Mouse (Mus musculus) embryonic facial prominence, embryonic 10.5 days (tissue): Measurements from ENCODE around the gene Maob. TPM values are rescaled to one million over a fixed set of nuclear protein-coding genes. Genes with fewer than 3 reads are reported as not detected.

ENCODE experiments used
- DNase-seq: peaks from one replicate; pipeline ENCODE4 v3.0.0-alpha.2; 2017; ENCODE audit warnings: low spot score
- H3K27ac ChIP-seq: fragments of 300-500 bp; sonication (generic); replicated peaks from 2 replicates; pipeline ENCODE4 v1.5.1; 2016; ENCODE audit warnings: mild to moderate bottlenecking
- H3K27me3 ChIP-seq: fragments of 300-500 bp; sonication (generic); replicated peaks from 2 replicates; pipeline ENCODE4 v1.6.1; 2016; ENCODE audit warnings: low read depth, mild to moderate bottlenecking; ENCODE audit not compliant: poor library complexity, severe bottlenecking
- H3K36me3 ChIP-seq: fragments of 300-500 bp; sonication (generic); replicated peaks from 2 replicates; pipeline ENCODE4 v1.6.1; 2016; ENCODE audit warnings: mild to moderate bottlenecking, moderate library complexity
- H3K4me1 ChIP-seq: fragments of 300-500 bp; sonication (generic); 2 replicates; pipeline ENCODE4 v1.6.1; 2016
- H3K4me3 ChIP-seq: fragments of 300-500 bp; sonication (generic); 2 replicates; pipeline ENCODE4 v1.5.1; 2016; ENCODE audit warnings: mild to moderate bottlenecking, moderate library complexity
- H3K9me3 ChIP-seq: fragments of 300-500 bp; sonication (generic); 2 replicates; pipeline ENCODE4 v1.6.1; 2016; ENCODE audit warnings: mild to moderate bottlenecking
- WGBS: fragments of 180-500 bp; shearing (Covaris S2); methylation state at CpG from one replicate; pipeline ENCODE4 v1.1.7; 2016; 5-methylcytosine and 5-hydroxymethylcytosine counted together
- polyA plus RNA-seq: library from polyadenylated mRNA; unstranded; fragments of >200 nt; fragmentation: Nextera tagmentation; extraction: Ambion mirVana; gene quantifications from 2 replicates; pipeline ENCODE4 v1.2.1, GENCODE M21; 2016

Gene Maob
- 7.2 and 10.0 TPM in 2 replicates for polyA plus RNA-seq

- 17% methylated on average over 18 of the region's 18 CpGs for WGBS
- peak; percentile 49 for DNase-seq
- Histone ChIP-seq H3K27me3 (no peaks in the 10 kb centered on the region), H3K4me1 (no peaks in the 10 kb centered on the region), H3K27ac (peak within 1 kb of the TSS; percentile 30; the same call in 1 of the 2 replicates), H3K4me3 (peak within 1 kb of the TSS; percentile 49), H3K36me3 (no peaks in the 10 kb centered on the region), H3K9me3 (no peaks in the 10 kb centered on the region)
Observed at GRCm38 (mm10) chrX:16817261-16817769, at the start of gene Maob. Gene Maob (minus strand): TSS chrX:16817366.

- H3K4me1 ChIP-seq: no peaks in the 10 kb centered on the region
Observed at GRCm38 (mm10) chrX:16860244-16860643, 43.1 kb upstream of the Maob start.

DNA sequence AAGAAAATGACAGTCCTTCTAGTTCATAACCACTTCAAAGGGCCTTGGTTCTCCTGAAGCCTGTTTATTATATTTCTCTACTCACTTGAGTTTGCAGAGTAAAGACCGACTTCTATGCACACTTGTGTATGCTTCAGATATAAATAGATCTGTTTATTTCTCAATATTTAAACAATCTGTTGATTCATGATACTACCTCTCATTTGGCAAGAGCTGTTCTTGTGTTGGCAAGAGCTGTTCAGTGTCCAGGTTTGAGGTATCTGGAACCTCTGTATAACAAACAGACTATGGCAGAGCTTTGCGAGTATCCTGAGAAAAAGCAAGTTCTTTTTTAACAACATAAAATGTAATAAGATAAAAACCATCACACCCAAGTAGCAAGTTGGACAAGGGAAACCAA, 28.9 kb upstream of the Maob start:
- 94% methylated on average over 2 of the region's 2 CpGs for WGBS
- no peak overlapping the region for H3K27ac ChIP-seq

More at GRCm38 (mm10) chrX:16860244-16860643, 43.1 kb upstream of the Maob start:
- no peak for DNase-seq
- no peaks in the 10 kb centered on the region for H3K9me3 ChIP-seq
- H3K4me3 ChIP-seq: no peak overlapping the region
- H3K27ac ChIP-seq: no peak overlapping the region
- no peaks in the 10 kb centered on the region for H3K36me3 ChIP-seq
- no peaks in the 10 kb centered on the region for H3K27me3 ChIP-seq

DNA sequence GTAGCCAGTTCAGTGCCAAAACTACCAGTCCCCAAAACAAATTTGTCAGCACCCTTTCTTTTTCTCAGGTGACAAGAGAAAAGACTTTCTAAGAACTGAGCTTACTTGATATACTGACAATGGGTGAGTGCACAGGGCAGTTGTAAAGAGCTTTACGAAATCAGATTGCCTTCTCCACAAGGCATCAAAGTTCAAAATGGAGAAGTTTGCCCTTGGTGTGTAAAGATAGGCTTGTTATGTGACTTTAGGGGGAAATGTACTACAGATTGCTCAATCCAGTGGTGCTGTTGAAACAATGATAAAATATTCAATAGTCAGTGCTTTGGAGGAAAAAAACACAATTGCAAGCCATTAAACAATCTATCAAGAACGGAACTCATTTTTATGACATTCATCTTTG, 24.3 kb upstream of the Maob start:
- Histone ChIP-seq H3K27me3 (no peaks in the 10 kb centered on the region), H3K4me1 (no peaks in the 10 kb centered on the region), H3K36me3 (no peaks in the 10 kb centered on the region), H3K9me3 (no peaks in the 10 kb centered on the region), H3K27ac (no peak overlapping the region), H3K4me3 (no peak overlapping the region)
- DNase-seq: no peak
- 87% methylated on average over 2 of the region's 2 CpGs for WGBS

More for the DNA sequence above, 28.9 kb upstream of the Maob start:
- Histone ChIP-seq H3K9me3 (no peaks in the 10 kb centered on the region), H3K4me1 (no peaks in the 10 kb centered on the region), H3K36me3 (no peaks in the 10 kb centered on the region), H3K27me3 (no peaks in the 10 kb centered on the region), H3K4me3 (no peak overlapping the region)
- no peak for DNase-seq

DNA sequence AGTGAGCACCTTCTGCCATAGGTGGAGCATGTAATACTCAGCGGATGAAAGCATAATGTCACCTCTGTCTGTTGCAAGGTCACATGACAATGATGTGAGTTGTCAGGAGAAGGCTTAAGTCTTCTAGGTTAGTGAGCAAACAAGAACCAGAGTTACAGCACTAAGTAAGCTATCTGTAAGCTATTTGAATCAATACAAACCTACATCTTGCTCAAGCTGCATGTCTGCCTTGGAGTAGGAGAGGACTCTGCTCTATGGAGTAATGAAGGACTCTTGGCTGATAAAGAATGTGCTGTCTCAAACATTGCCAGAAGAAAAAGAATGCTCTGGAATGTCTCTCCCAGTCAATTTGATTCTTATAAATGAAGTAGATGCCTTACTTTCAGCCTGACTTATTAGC, 20.1 kb upstream of the Maob start:
- WGBS: 84% methylated on average over 1 of the region's 1 CpGs
- Histone ChIP-seq H3K27ac (no peak overlapping the region), H3K27me3 (no peaks in the 10 kb centered on the region), H3K4me3 (no peak overlapping the region), H3K4me1 (no peaks in the 10 kb centered on the region), H3K9me3 (no peaks in the 10 kb centered on the region), H3K36me3 (no peaks in the 10 kb centered on the region)
- no peak for DNase-seq

- no peak for DNase-seq
- H3K4me1 ChIP-seq: no peaks in the 10 kb centered on the region
- H3K9me3 ChIP-seq: no peaks in the 10 kb centered on the region
- no peaks in the 10 kb centered on the region for H3K27me3 ChIP-seq
- no peak overlapping the region for H3K27ac ChIP-seq
- H3K4me3 ChIP-seq: no peak overlapping the region
- H3K36me3 ChIP-seq: no peaks in the 10 kb centered on the region
Observed at GRCm38 (mm10) chrX:16836488-16837082, 19.4 kb upstream of the Maob start.

- 88% methylated on average over 1 of the region's 1 CpGs for WGBS
- Histone ChIP-seq H3K36me3 (no peaks in the 10 kb centered on the region), H3K9me3 (no peaks in the 10 kb centered on the region), H3K27ac (no peak overlapping the region), H3K27me3 (no peaks in the 10 kb centered on the region), H3K4me3 (no peak overlapping the region), H3K4me1 (no peaks in the 10 kb centered on the region)
- no peak for DNase-seq
Observed at GRCm38 (mm10) chrX:16826028-16826427, 8.9 kb upstream of the Maob start.

- Histone ChIP-seq H3K9me3 (no peaks in the 10 kb centered on the region), H3K4me1 (no peaks in the 10 kb centered on the region), H3K27me3 (no peaks in the 10 kb centered on the region), H3K36me3 (no peaks in the 10 kb centered on the region), H3K27ac (no peak overlapping the region), H3K4me3 (no peak overlapping the region)
- WGBS: 89% methylated on average over 3 of the region's 3 CpGs
- DNase-seq: no peak
Observed at GRCm38 (mm10) chrX:16815965-16816364, 1.2 kb downstream of the Maob start.

DNA sequence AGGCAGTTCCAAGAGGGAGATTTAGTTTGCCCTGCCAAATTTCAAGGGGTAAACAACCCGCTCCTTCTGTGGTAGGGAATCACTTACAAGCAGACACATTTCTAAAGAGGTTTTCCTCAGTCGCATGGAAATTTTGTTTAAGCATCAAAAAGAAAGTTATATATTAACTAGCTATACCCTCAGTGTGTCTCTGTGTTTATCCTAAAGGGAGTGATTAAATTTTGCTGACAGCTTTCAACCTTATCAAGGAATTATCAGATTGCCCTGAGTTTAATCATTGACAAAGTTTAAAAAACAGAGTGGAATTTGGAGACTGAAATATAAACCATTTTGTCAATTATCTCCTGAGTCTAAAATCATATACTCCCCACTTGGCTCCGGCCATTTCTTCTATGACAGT, 5.1 kb downstream of the Maob start:
- WGBS: 73% methylated on average over 3 of the region's 3 CpGs
- H3K4me3 ChIP-seq: no peak overlapping the region
- H3K27me3 ChIP-seq: no peaks in the 10 kb centered on the region
- DNase-seq: no peak
- no peaks in the 10 kb centered on the region for H3K4me1 ChIP-seq
- H3K36me3 ChIP-seq: no peaks in the 10 kb centered on the region
- H3K9me3 ChIP-seq: no peaks in the 10 kb centered on the region
- H3K27ac ChIP-seq: no peak overlapping the region

DNA sequence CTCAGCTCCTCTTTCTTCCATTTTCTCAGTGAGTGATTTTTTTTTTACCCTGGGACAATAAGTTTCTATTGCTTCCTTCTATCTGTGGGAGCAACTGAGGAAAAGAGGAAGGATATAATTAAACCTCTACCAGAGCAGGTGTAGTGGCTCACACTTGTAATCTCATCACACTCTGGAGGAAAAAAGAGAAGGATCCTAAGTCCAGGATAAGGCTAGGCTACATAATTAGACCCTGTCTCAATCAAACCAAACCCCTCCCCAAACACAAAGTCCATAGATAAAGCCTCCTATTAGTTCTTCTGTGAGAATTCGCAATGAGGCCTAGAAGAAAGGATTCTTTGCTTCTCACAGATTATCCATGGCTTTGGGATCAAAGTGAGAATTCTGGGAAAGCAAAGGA, 49.7 kb downstream of the Maob start:
- no peaks in the 10 kb centered on the region for H3K9me3 ChIP-seq
- no peak overlapping the region for H3K27ac ChIP-seq
- no peaks in the 10 kb centered on the region for H3K4me1 ChIP-seq
- DNase-seq: no peak
- H3K36me3 ChIP-seq: no peaks in the 10 kb centered on the region
- no peaks in the 10 kb centered on the region for H3K27me3 ChIP-seq
- H3K4me3 ChIP-seq: no peak overlapping the region
- WGBS: 58% methylated on average over 1 of the region's 1 CpGs

GRCm38 (mm10) chrX:16766156-16766555, 51.0 kb downstream of the Maob start:
- H3K4me3 ChIP-seq: no peak overlapping the region
- no peaks in the 10 kb centered on the region for H3K4me1 ChIP-seq
- H3K9me3 ChIP-seq: no peaks in the 10 kb centered on the region
- H3K27me3 ChIP-seq: no peaks in the 10 kb centered on the region
- 72% methylated on average over 4 of the region's 4 CpGs for WGBS
- no peak overlapping the region for H3K27ac ChIP-seq
- H3K36me3 ChIP-seq: no peaks in the 10 kb centered on the region
- no peak for DNase-seq

DNA sequence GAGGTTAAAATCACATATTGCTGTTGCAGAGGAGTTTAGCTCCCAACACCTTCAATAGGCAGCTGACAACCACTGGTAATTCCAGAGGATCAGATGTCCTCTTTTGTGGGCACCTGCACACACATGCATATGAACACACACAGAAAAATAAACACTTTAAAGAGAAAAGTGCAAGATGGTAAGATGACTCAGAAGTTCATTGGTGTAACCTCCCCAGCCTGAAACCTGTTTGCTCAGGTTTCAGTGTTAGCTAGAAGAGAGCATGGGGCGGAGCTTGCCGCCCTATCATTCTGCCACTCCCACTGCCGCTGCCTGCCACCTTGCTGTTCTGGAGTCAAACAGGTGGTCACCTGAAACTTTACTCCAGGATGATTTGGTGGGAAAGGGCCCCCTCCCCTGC, 55.7 kb downstream of the Maob start:
- Histone ChIP-seq H3K27me3 (no peaks in the 10 kb centered on the region), H3K36me3 (no peaks in the 10 kb centered on the region), H3K4me1 (no peaks in the 10 kb centered on the region), H3K27ac (no peak overlapping the region), H3K4me3 (no peak overlapping the region), H3K9me3 (no peaks in the 10 kb centered on the region)
- DNase-seq: no peak
- 41% methylated on average over 3 of the region's 3 CpGs for WGBS

GRCm38 (mm10) chrX:16754761-16755160, 62.4 kb downstream of the Maob start:
- DNase-seq: no peak
- no peaks in the 10 kb centered on the region for H3K4me1 ChIP-seq

More at GRCm38 (mm10) chrX:16754761-16755160, 62.4 kb downstream of the Maob start:
- no peak overlapping the region for H3K4me3 ChIP-seq
- H3K36me3 ChIP-seq: no peaks in the 10 kb centered on the region
- H3K27me3 ChIP-seq: no peaks in the 10 kb centered on the region
- no peaks in the 10 kb centered on the region for H3K9me3 ChIP-seq
- H3K27ac ChIP-seq: no peak overlapping the region
